Comparison of ENCODE assay signal across 10 mouse cellular contexts in the genomic region with DNA sequence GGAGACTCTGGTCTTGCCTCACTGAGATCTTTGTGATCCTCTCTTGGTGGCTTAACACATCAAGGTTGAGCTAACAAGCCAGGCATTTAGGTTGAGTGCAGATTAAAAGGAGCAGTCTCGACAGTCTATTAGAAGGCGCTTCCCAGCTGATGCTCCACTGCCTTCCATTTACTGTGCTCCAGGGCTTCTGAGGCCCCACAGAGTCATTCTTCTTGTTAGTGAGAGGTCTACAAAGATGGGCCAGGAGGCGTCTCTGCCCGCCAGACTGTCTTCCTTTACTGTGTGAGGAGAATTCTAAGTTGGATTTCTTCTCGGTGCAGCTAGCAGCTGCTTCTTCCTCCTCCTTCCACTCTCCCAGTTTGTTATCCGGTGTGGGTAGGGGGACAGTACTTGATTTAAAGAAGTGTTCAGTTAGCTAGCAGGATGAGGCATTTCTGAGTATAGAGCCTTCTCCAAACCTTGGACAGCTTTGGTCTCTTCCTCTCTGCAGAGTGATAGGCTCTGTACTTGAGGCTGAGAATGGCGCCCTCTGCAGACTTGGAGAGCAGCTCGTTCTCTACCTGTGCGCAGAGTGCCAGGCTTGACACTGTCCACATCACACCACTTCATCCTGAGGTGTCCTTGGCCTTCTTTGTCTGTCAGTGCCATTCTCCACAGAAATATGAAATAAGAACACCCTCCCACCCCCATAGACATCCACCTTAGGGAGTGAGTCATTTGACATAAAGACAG. TPM values are rescaled to one million over a fixed set of nuclear protein-coding genes. Genes with fewer than 3 reads are reported as not detected.
A peak's percentile ranks its signal among the peaks of the same experiment; 100 is the strongest.
DNase-seq lines count a peak whose midpoint lies in the region; ATAC-seq and TF ChIP-seq lines count a peak whose summit lies in the region.
"Had no signal": no experiment of that assay in that cellular context is flagged by ENCODE, and none has a peak within 500 bp of the region (broad histone marks: within the 10 kb centered on the region; RNA-seq: fewer than 3 reads in every experiment).

No protein-coding gene starts in this region.

- DNase-seq in cerebellum, adult 2 months, result no peak
- DNase-seq in cerebellum, adult 9-10 months, result no peak
- no peak for DNase-seq in left cerebral cortex, adult 2 months (ENCODE audit: extremely low spot score in 1 of 2, low spot score in 2 of 2)
- no peak for DNase-seq in left cerebral cortex, adult 8-10 months (ENCODE audit: low spot score in 2 of 2)
- DNase-seq in A20 (ENCODE audit: low read depth, low spot score), result peak; percentile 43

- H3K4me2 ChIP-seq in hindbrain, embryonic 13.5 days, result no peak overlapping the region
- H3K4me2 ChIP-seq: lung, embryonic 15.5 days; neural tube, embryonic 12.5 days had no signal

- no peaks in the 10 kb centered on the region for H3K36me3 ChIP-seq in hindbrain, embryonic 13.5 days
- H3K36me3 ChIP-seq: lung, embryonic 15.5 days; neural tube, embryonic 12.5 days had no signal

- intact Hi-C loops in left cerebral cortex, adult 2 months (cut with DNase I), result loop anchor here (5.0 kb wide), 2 partner anchors 63 to 152 kb away; partner anchors contain the start of gene Ntng2

- H3K9ac ChIP-seq in hindbrain, embryonic 13.5 days, result no peak overlapping the region
- H3K9ac ChIP-seq: lung, embryonic 15.5 days; neural tube, embryonic 12.5 days had no signal

- ATAC-seq in hindbrain, embryonic 13.5 days (ENCODE audit: low FRiP score), result peak; percentile 36; the same call in 1 of the 2 replicates
- no peak for ATAC-seq in megakaryocyte, adult 5-6 weeks (ENCODE audit: poor library complexity, severe bottlenecking)
- no peak for ATAC-seq in erythroblast, adult 5-6 weeks (replicated peaks; ENCODE audit: low FRiP score, poor library complexity, severe bottlenecking)

- TF ChIP-seq POLR2A in cerebellum, adult 2 months (IDR thresholded peaks at IDR 0.05; ENCODE audit: borderline replicate concordance, insufficient read depth, low read length), result no peak

- H3K4me3 ChIP-seq in cerebellum, adult 2 months (replicated peaks; ENCODE audit: insufficient read depth, low read depth, low read length), result no peak overlapping the region
- no peak overlapping the region for H3K4me3 ChIP-seq in left cerebral cortex, adult 2 months
- H3K4me3 ChIP-seq in hindbrain, embryonic 13.5 days, result no peak overlapping the region
- H3K4me3 ChIP-seq: lung, embryonic 15.5 days; neural tube, embryonic 12.5 days had no signal

- TF ChIP-seq CTCF in cerebellum, adult 2 months (IDR thresholded peaks at IDR 0.05; ENCODE audit: borderline replicate concordance, insufficient read depth, low read depth, low read length), result peak; percentile 43; the same call in 1 of the 2 replicates
- peak; percentile 37 for TF ChIP-seq CTCF in left cerebral cortex, adult 2 months (IDR thresholded peaks at IDR 0.05)

- no peaks in the 10 kb centered on the region for H3K27me3 ChIP-seq in cerebellum, adult 2 months (ENCODE audit: control insufficient read depth, insufficient read depth, low read length)
- H3K27me3 ChIP-seq in hindbrain, embryonic 13.5 days, result no peaks in the 10 kb centered on the region
- H3K27me3 ChIP-seq: lung, embryonic 15.5 days; neural tube, embryonic 12.5 days had no signal

- WGBS in cerebellum, adult 2 months, result 81% methylated on average over 9 of the region's 9 CpGs
- 53% methylated on average over 9 of the region's 9 CpGs for WGBS in hindbrain, embryonic 13.5 days

- H3K4me1 ChIP-seq in cerebellum, adult 2 months (ENCODE audit: control insufficient read depth, insufficient read depth, low read length), result peaks cover 9% of the 10 kb centered on the region
- H3K4me1 ChIP-seq in hindbrain, embryonic 13.5 days (replicated peaks), result peaks cover 52% of the 10 kb centered on the region

- no peak overlapping the region for H3K27ac ChIP-seq in cerebellum, adult 2 months (ENCODE audit: insufficient read depth, low read length)
- no peak overlapping the region for H3K27ac ChIP-seq in left cerebral cortex, adult 2 months
- 0 out of 2 replicates have a peak overlapping the region, but pooled peaks have one; percentile 2 for H3K27ac ChIP-seq in hindbrain, embryonic 13.5 days
- H3K27ac ChIP-seq: lung, embryonic 15.5 days; neural tube, embryonic 12.5 days had no signal

- no peaks in the 10 kb centered on the region for H3K9me3 ChIP-seq in hindbrain, embryonic 13.5 days
- H3K9me3 ChIP-seq: lung, embryonic 15.5 days; neural tube, embryonic 12.5 days had no signal

RNA-seq across cellular contexts. Expression of gene Med27, which starts 57.3 kb away (rescaled TPM):
- 45.3 and 47.0 TPM in 2 replicates for polyA plus RNA-seq in cerebellum, adult 2 months (2012; rRNA removed)
- 10 to 100 TPM; 38.9 to 39.3 TPM for total RNA-seq in left cerebral cortex, adult 2 months (2021)
- 10 to 100 TPM; 37.8 to 44.4 (median 40.5) TPM for total RNA-seq in left cerebral cortex, adult 8-10 months (2022)
- polyA plus RNA-seq in hindbrain, embryonic 13.5 days (2015; fragmentation: Nextera tagmentation; extraction: Ambion mirVana), result 74.3 and 85.3 TPM in 2 replicates
- total RNA-seq in megakaryocyte, adult 5-6 weeks (2015), result 34.2 and 38.0 TPM in 2 replicates
- total RNA-seq in megakaryocyte, adult 5-6 weeks (2017), result 13.6 and 17.8 TPM in 2 replicates
- 4.0 and 9.6 TPM in 2 replicates for total RNA-seq in erythroblast, adult 5-6 weeks (2015; ENCODE audit: low replicate concordance)
- total RNA-seq in erythroblast, adult 5-6 weeks (2017; ENCODE audit: low replicate concordance), result 5.0 and 9.3 TPM in 2 replicates
